Mouse (Mus musculus) gastrocnemius, adult 18-20 months (tissue): ENCODE data around the gene Cyp2j5. TPM values are rescaled to one million over a fixed set of nuclear protein-coding genes. Genes with fewer than 3 reads are reported as not detected.

Source experiments
- total RNA-seq, 2 experiments: library from RNA; stranded (reverse); gene quantifications; 2 replicates each; pipeline ENCODE4 v1.2.3; 2021

Gene Cyp2j5
- total RNA-seq, 2 experiments from 2014 or later, result 0.09 TPM; not detected in 1

Other genes with a start within 250 kb of the Cyp2j5 start
- not detected for gene Cyp2j8, start 156.8 kb downstream of the Cyp2j5 start, total RNA-seq
- 1 to 10 TPM; 1.3 TPM for gene Cyp2j6, start 110.5 kb downstream of the Cyp2j5 start, total RNA-seq
- under 1 TPM; 0.69 to 0.80 TPM for gene Cyp2j9, start 72.6 kb downstream of the Cyp2j5 start, total RNA-seq
- gene Gm12695, start 121.0 kb upstream of the Cyp2j5 start, total RNA-seq, result not detected